Mouse (Mus musculus): ENCODE data around the gene Tasp1. TPM values are rescaled to one million over a fixed set of nuclear protein-coding genes. Genes with fewer than 3 reads are reported as not detected.
A peak's percentile ranks its signal among the peaks of the same experiment; 100 is the strongest.

Gene Tasp1
- polyA plus RNA-seq, 1 experiment = 31.7 TPM

GRCm38 (mm10) chr2:139804041-139804440 lies 262.6 kb downstream of the Tasp1 start:
- no peak for TF ChIP-seq CTCF (IDR thresholded peaks at IDR 0.05; ENCODE audit: control insufficient read depth, insufficient read depth, insufficient replicate concordance, low read depth, low read length)
- TF ChIP-seq POLR2A (IDR thresholded peaks at IDR 0.05; ENCODE audit: control insufficient read depth, low read depth, low read length) = no peak
- H3K4me3 ChIP-seq (ENCODE audit: control insufficient read depth, low read depth, low read length) = no peak overlapping the region
- no peaks in the 10 kb centered on the region for H3K27me3 ChIP-seq (ENCODE audit: control insufficient read depth, insufficient read depth, low read length)
- no peak overlapping the region for H3K27ac ChIP-seq (ENCODE audit: control insufficient read depth, insufficient read depth, low read depth, low read length)
- H3K4me1 ChIP-seq (ENCODE audit: control insufficient read depth, insufficient read depth, low read length) = no peaks in the 10 kb centered on the region
- H3K36me3 ChIP-seq (ENCODE audit: control insufficient read depth, insufficient read depth, low read length) = no peaks in the 10 kb centered on the region

- H3K4me1 ChIP-seq (ENCODE audit: control insufficient read depth, insufficient read depth, low read length) = no peaks in the 10 kb centered on the region
Observed at GRCm38 (mm10) chr2:139792345-139793120, 274.1 kb downstream of the Tasp1 start.

GRCm38 (mm10) chr2:139788658-139789057 lies 277.9 kb downstream of the Tasp1 start:
- Histone ChIP-seq H3K36me3 (ENCODE audit: control insufficient read depth, insufficient read depth, low read length) (no peaks in the 10 kb centered on the region), H3K27ac (ENCODE audit: control insufficient read depth, insufficient read depth, low read depth, low read length) (no peak overlapping the region), H3K4me1 (ENCODE audit: control insufficient read depth, insufficient read depth, low read length) (no peaks in the 10 kb centered on the region), H3K27me3 (ENCODE audit: control insufficient read depth, insufficient read depth, low read length) (no peaks in the 10 kb centered on the region), H3K4me3 (ENCODE audit: control insufficient read depth, low read depth, low read length) (no peak overlapping the region)
- TF ChIP-seq POLR2A (IDR thresholded peaks at IDR 0.05; ENCODE audit: control insufficient read depth, low read depth, low read length) (no peak), CTCF (IDR thresholded peaks at IDR 0.05; ENCODE audit: control insufficient read depth, insufficient read depth, insufficient replicate concordance, low read depth, low read length) (no peak)

More at GRCm38 (mm10) chr2:139792345-139793120, 274.1 kb downstream of the Tasp1 start:
- Histone ChIP-seq H3K36me3 (ENCODE audit: control insufficient read depth, insufficient read depth, low read length) (no peaks in the 10 kb centered on the region), H3K27ac (ENCODE audit: control insufficient read depth, insufficient read depth, low read depth, low read length) (peak overlapping the region; percentile 15; the same call in 1 of the 2 replicates), H3K4me3 (ENCODE audit: control insufficient read depth, low read depth, low read length) (no peak overlapping the region), H3K27me3 (ENCODE audit: control insufficient read depth, insufficient read depth, low read length) (no peaks in the 10 kb centered on the region)
- TF ChIP-seq CTCF (IDR thresholded peaks at IDR 0.05; ENCODE audit: control insufficient read depth, insufficient read depth, insufficient replicate concordance, low read depth, low read length) (no peak), POLR2A (IDR thresholded peaks at IDR 0.05; ENCODE audit: control insufficient read depth, low read depth, low read length) (no peak)

- Histone ChIP-seq H3K36me3 (ENCODE audit: control insufficient read depth, insufficient read depth, low read length) (no peaks in the 10 kb centered on the region), H3K4me3 (ENCODE audit: control insufficient read depth, low read depth, low read length) (no peak overlapping the region), H3K27ac (ENCODE audit: control insufficient read depth, insufficient read depth, low read depth, low read length) (no peak overlapping the region), H3K27me3 (ENCODE audit: control insufficient read depth, insufficient read depth, low read length) (no peaks in the 10 kb centered on the region), H3K4me1 (ENCODE audit: control insufficient read depth, insufficient read depth, low read length) (no peaks in the 10 kb centered on the region)
- TF ChIP-seq CTCF (IDR thresholded peaks at IDR 0.05; ENCODE audit: control insufficient read depth, insufficient read depth, insufficient replicate concordance, low read depth, low read length) = no peak
- TF ChIP-seq POLR2A (IDR thresholded peaks at IDR 0.05; ENCODE audit: control insufficient read depth, low read depth, low read length) = no peak
Observed at GRCm38 (mm10) chr2:139784946-139785345, 281.7 kb downstream of the Tasp1 start.

GRCm38 (mm10) chr2:139784465-139784864 lies 282.1 kb downstream of the Tasp1 start:
- H3K4me1 ChIP-seq (ENCODE audit: control insufficient read depth, insufficient read depth, low read length) = no peaks in the 10 kb centered on the region
- no peaks in the 10 kb centered on the region for H3K27me3 ChIP-seq (ENCODE audit: control insufficient read depth, insufficient read depth, low read length)
- peak overlapping the region; percentile 36; the same call in 1 of the 2 replicates for H3K27ac ChIP-seq (ENCODE audit: control insufficient read depth, insufficient read depth, low read depth, low read length)
- no peak overlapping the region for H3K4me3 ChIP-seq (ENCODE audit: control insufficient read depth, low read depth, low read length)
- H3K36me3 ChIP-seq (ENCODE audit: control insufficient read depth, insufficient read depth, low read length) = no peaks in the 10 kb centered on the region
- TF ChIP-seq CTCF (IDR thresholded peaks at IDR 0.05; ENCODE audit: control insufficient read depth, insufficient read depth, insufficient replicate concordance, low read depth, low read length) (no peak), POLR2A (IDR thresholded peaks at IDR 0.05; ENCODE audit: control insufficient read depth, low read depth, low read length) (no peak)

Other genes with a start within 250 kb of the Tasp1 start
- not detected in 2 replicates for gene Gm17374, start 85.2 kb upstream of the Tasp1 start, polyA plus RNA-seq (2012; rRNA removed)
- 0.78 and 1.9 TPM in 2 replicates for gene Esf1, start 103.8 kb upstream of the Tasp1 start, polyA plus RNA-seq (2012; rRNA removed)
- 5.3 and 5.8 TPM in 2 replicates for gene Ndufaf5, start 103.8 kb upstream of the Tasp1 start, polyA plus RNA-seq (2012; rRNA removed)

Data from testis, adult 2 months (tissue).